Mouse (Mus musculus) left cerebral cortex, adult 9 months (tissue): ENCODE measurements around the gene Pelp1.

Experiments
- DNase-seq, 2 experiments: peaks; one replicate each; pipeline ENCODE4 v3.0.0; 2022; ENCODE audit warnings: low spot score in 2 of 2

The Pelp1 gene

GRCm38 (mm10) chr11:70409594-70410296 lies at the start of gene Pelp1:
Pelp1 (minus strand) TSS chr11:70410031.
- peak; percentile 76 to 85 for DNase-seq

- DNase-seq, result no peak
Observed at GRCm38 (mm10) chr11:70458688-70459600, 49.1 kb upstream of the Pelp1 start, which contains the start of gene Zmynd15. Zmynd15 (plus strand) TSS chr11:70459433.

DNA sequence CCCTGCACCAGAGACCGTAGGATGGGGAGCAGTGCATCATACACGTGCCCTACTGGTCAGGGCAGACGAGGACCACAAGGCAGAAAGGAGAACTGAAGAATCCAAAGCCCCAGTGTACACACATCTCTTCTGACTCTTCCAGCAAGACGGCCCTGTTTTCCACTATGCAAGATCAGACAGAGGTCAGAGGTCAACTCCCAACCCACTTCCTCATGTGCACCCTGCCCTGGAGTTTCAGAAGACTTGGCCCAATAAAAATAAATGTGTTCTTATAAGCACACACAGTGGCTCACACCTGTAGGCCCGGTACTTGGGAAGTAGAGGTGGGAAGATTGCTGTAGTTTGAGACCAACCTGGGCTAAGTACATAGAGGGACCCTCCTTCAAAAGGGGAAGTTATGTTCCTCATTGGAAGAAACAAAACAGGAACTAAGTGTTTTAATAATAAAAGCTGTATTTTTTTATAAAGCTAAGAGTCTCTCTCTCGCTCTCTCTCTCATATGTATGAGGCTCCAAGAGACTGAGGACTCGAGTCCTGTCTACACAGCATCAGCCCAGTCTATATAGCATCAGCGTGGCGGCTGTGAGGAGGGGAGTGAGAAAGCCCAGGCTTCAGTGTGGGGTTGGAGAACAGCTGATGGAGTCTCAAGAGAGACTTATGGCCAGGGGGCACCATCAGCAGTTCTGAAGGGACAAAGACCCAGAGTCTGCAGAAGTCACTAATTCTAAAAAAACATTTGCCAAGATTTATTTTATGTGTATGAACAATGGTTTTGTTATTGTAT lies 43.6 kb upstream of the Pelp1 start:
- no peak for DNase-seq

- DNase-seq, result peak; percentile 89 to 96
Observed at GRCm38 (mm10) chr11:70451797-70452498, 42.1 kb upstream of the Pelp1 start, which contains the start of gene Med11. Med11 (plus strand) TSS chr11:70451919.

GRCm38 (mm10) chr11:70450926-70451325 lies 41.1 kb upstream of the Pelp1 start:
- no peak for DNase-seq

GRCm38 (mm10) chr11:70447373-70447772 lies 37.5 kb upstream of the Pelp1 start:
- DNase-seq, result no peak

DNA sequence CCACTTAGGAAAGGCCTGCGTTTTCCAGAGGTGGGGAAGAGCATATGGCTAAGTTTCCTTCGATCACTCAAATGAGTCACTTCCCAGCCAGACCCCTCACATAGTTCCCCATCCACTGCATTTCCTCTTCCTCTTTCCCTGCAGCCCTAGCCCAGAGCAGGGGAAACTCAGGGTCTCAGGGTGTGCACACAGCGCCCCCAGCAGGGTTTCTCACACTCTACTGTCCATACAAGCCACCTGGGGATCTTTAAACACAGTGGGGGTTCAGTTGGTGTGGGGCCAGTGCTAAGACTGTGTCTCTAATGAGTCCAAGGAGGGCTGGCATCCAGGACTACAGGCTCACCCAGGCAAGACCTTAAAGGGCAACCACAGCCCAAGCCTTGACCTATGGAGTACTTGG lies 36.9 kb upstream of the Pelp1 start:
- no peak for DNase-seq

GRCm38 (mm10) chr11:70444667-70445066 lies 34.8 kb upstream of the Pelp1 start:
- DNase-seq, result no peak

GRCm38 (mm10) chr11:70443964-70444363 lies 34.1 kb upstream of the Pelp1 start:
- no peak for DNase-seq

- DNase-seq, result no peak
Observed at GRCm38 (mm10) chr11:70441882-70442281, 32.1 kb upstream of the Pelp1 start.

DNA sequence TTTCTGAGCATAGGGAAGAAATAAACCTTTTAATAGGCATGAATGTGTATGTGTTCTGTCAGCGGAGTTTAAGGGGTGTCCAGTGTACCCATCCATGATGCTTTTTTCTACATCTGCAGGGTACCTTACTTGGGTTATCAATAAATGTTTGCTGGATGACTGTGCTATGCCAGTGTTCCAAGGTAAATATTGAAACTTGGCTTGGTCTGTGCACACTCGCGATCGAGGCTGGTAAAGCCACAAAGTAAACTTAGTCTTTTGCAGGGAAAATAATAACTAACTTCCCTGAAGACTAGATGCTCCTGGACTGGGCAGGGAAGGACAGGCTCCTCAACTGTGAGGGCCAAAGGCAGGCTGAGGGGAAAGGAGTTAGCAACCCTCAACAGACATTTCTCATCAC lies 30.8 kb upstream of the Pelp1 start:
- DNase-seq, result no peak

DNA sequence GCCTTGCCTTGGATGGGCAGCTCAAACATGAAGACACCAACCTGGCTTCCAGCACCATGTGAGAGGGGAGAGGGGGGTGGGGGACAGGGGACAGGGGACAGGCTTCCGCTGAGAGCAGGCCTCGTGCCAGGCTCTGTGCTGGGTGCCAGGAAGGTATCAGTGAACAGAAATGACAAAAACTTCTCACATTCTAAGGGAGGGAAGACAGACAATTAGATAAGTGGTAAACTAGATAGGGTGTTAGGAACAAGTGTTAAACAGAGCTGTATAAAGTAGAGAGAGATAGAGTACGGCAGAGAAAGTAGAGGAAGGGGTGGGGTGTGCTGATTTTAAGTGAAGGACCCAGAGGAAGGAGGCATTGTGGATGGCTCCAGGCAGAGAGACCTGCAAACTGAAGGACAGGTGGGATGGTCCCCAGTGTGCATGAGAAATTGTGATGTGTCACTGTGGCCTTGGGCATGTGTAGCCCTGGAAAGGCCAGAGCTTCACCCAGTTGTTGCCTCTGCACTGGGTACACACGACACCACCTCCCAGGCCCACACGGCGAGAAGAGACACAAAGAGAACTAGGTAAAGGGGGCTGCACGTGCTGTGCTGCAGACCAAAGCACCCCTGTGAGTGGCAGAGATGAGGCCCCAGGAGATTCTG lies 29.0 kb upstream of the Pelp1 start:
- DNase-seq, result no peak

DNA sequence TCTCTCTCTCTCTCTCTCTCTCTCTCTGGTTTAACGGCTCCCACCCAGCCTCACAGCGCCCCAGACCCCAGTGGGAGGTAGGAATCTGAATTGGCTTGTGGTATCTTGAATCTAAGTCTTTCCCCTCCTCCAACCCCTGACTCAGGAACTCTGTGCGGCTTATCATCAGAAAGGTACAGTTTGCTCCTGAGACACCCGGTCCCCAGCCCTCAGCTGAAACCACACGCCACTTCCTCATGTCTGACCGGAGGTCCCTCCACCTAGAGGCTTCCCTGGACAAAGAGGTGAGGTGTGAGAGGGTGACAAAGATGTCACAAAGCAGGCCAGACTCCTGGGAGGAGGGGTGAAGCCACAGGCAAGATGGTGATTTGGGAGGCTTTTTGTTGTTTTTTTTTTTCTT lies 27.6 kb upstream of the Pelp1 start:
- no peak for DNase-seq

GRCm38 (mm10) chr11:70435476-70435875 lies 25.6 kb upstream of the Pelp1 start:
- DNase-seq, result no peak

GRCm38 (mm10) chr11:70433951-70434350 lies 24.1 kb upstream of the Pelp1 start:
- no peak for DNase-seq

- no peak for DNase-seq
Observed at GRCm38 (mm10) chr11:70433569-70433943, 23.7 kb upstream of the Pelp1 start.

GRCm38 (mm10) chr11:70432895-70433568 lies 23.2 kb upstream of the Pelp1 start:
- DNase-seq, result peak in 1 of 2 experiments; percentile 63

GRCm38 (mm10) chr11:70432048-70432894 lies 22.4 kb upstream of the Pelp1 start, which contains the start of gene Arrb2:
Arrb2 (plus strand) TSS chr11:70432635.
- peak; percentile 96 to 97 for DNase-seq

- no peak for DNase-seq
Observed at GRCm38 (mm10) chr11:70431574-70431973, 21.7 kb upstream of the Pelp1 start.
